Mouse (Mus musculus) small intestine, adult 2 months (tissue): ENCODE results near the gene Ulk4.

ENCODE experiments used
- CTCF ChIP-seq: fragments of 200-500 bp; IDR thresholded peaks from 2 replicates; pipeline ENCODE4 v1.5.1; 2012; ENCODE audit warnings: low read depth, mild to moderate bottlenecking, control low read depth, inconsistent platforms, low read length, moderate library complexity, mixed read lengths; ENCODE audit not compliant: insufficient replicate concordance, insufficient read length; ENCODE audit errors: extremely low read depth
- POLR2A ChIP-seq: fragments of 200-500 bp; IDR thresholded peaks from 2 replicates; pipeline ENCODE4 v1.6.1; 2012; ENCODE audit warnings: low read depth, mild to moderate bottlenecking, control low read depth, inconsistent platforms, low read length, moderate library complexity

GRCm38 (mm10) chr9:121195106-121195505 lies 81.9 kb downstream of the Ulk4 start:
- no peak for TF ChIP-seq CTCF
- no peak for TF ChIP-seq POLR2A
